In genomic region chrX:6254058-6254457, GRCm38 (mm10) we compare ENCODE assay signal across 11 mouse cellular contexts.
DNase-seq lines count a peak whose midpoint lies in the region; ATAC-seq and TF ChIP-seq lines count a peak whose summit lies in the region.
"Had no signal": no experiment of that assay in that cellular context is flagged by ENCODE, and none has a peak within 500 bp of the region (broad histone marks: within the 10 kb centered on the region; RNA-seq: fewer than 3 reads in every experiment).

No protein-coding gene starts in this region.

- in situ Hi-C loops in ES-E14 (cut with MboI; ENCODE audit: low sequenced_read_pairs in 2 of 2, unreplicated experiment in 2 of 2): no loop called here

- H3K36me3 ChIP-seq in embryonic facial prominence, embryonic 11.5 days (replicated peaks; ENCODE audit: control insufficient read depth, insufficient read depth, low read depth, low read length): no peaks in the 10 kb centered on the region
- H3K36me3 ChIP-seq in embryonic facial prominence, embryonic 10.5 days (replicated peaks): no peaks in the 10 kb centered on the region
- H3K36me3 ChIP-seq in ES-E14 (ENCODE audit: control insufficient read depth, insufficient read depth, low read length, poor library complexity, severe bottlenecking): no peaks in the 10 kb centered on the region
- H3K36me3 ChIP-seq in liver, embryonic 12.5 days: no peaks in the 10 kb centered on the region
- H3K36me3 ChIP-seq: liver, embryonic 15.5 days; neural tube, embryonic 13.5 days; stomach, embryonic 15.5 days had no signal

- no peaks in the 10 kb centered on the region for H3K4me1 ChIP-seq in embryonic facial prominence, embryonic 11.5 days (ENCODE audit: control insufficient read depth, insufficient read depth, low read length)
- no peaks in the 10 kb centered on the region for H3K4me1 ChIP-seq in embryonic facial prominence, embryonic 10.5 days
- no peaks in the 10 kb centered on the region for H3K4me1 ChIP-seq in ES-E14 (ENCODE audit: control insufficient read depth in 2 of 2, insufficient read depth in 2 of 2, low read length in 2 of 2, poor library complexity in 1 of 2)
- no peaks in the 10 kb centered on the region for H3K4me1 ChIP-seq in liver, embryonic 12.5 days
- H3K4me1 ChIP-seq: liver, embryonic 15.5 days; neural tube, embryonic 13.5 days; stomach, embryonic 15.5 days had no signal

- H3K9ac ChIP-seq in embryonic facial prominence, embryonic 11.5 days (replicated peaks; ENCODE audit: low read length): no peak overlapping the region
- no peak overlapping the region for H3K9ac ChIP-seq in ES-E14 (ENCODE audit: insufficient read depth, low read depth, low read length, poor library complexity, severe bottlenecking)
- no peak overlapping the region for H3K9ac ChIP-seq in liver, embryonic 12.5 days
- H3K9ac ChIP-seq: liver, embryonic 15.5 days; neural tube, embryonic 13.5 days; stomach, embryonic 15.5 days had no signal

- no peaks in the 10 kb centered on the region for H3K27me3 ChIP-seq in embryonic facial prominence, embryonic 11.5 days (ENCODE audit: control insufficient read depth, insufficient read depth, low read length)
- no peaks in the 10 kb centered on the region for H3K27me3 ChIP-seq in embryonic facial prominence, embryonic 10.5 days (replicated peaks; ENCODE audit: low read depth, poor library complexity, severe bottlenecking)
- H3K27me3 ChIP-seq in liver, embryonic 12.5 days (replicated peaks): no peaks in the 10 kb centered on the region
- H3K27me3 ChIP-seq: liver, embryonic 15.5 days; neural tube, embryonic 13.5 days; stomach, embryonic 15.5 days had no signal

- TF ChIP-seq CTCF in layer of hippocampus, adult 2 months (conservative IDR thresholded peaks at IDR 0.05): peak; percentile 77

- no peak overlapping the region for H3K4me2 ChIP-seq in embryonic facial prominence, embryonic 11.5 days (ENCODE audit: low read depth, low read length)
- no peak overlapping the region for H3K4me2 ChIP-seq in liver, embryonic 12.5 days
- H3K4me2 ChIP-seq: liver, embryonic 15.5 days; neural tube, embryonic 13.5 days; stomach, embryonic 15.5 days had no signal

- H3K4me3 ChIP-seq in embryonic facial prominence, embryonic 11.5 days (ENCODE audit: low read depth, low read length): no peak overlapping the region
- no peak overlapping the region for H3K4me3 ChIP-seq in embryonic facial prominence, embryonic 10.5 days
- H3K4me3 ChIP-seq in layer of hippocampus, adult 2 months: no peak overlapping the region
- H3K4me3 ChIP-seq in ES-E14 (ENCODE audit: insufficient read depth in 1 of 2, low read depth in 1 of 2, low read length in 2 of 2, poor library complexity in 1 of 2, severe bottlenecking in 1 of 2): no peak overlapping the region
- H3K4me3 ChIP-seq in liver, embryonic 12.5 days: no peak overlapping the region
- H3K4me3 ChIP-seq: liver, embryonic 15.5 days; neural tube, embryonic 13.5 days; stomach, embryonic 15.5 days had no signal

- peak; percentile 20 for DNase-seq in embryonic facial prominence, embryonic 11.5 days (ENCODE audit: low spot score)
- DNase-seq in embryonic facial prominence, embryonic 10.5 days (ENCODE audit: low spot score): no peak
- DNase-seq in layer of hippocampus, adult 2 months (ENCODE audit: low spot score in 2 of 2): peak in 1 of 2 experiments; percentile 6
- no peak for DNase-seq in layer of hippocampus, postnatal 36 days
- peak; percentile 11 for DNase-seq in ES-E14 (ENCODE audit: low read depth, low spot score)
- DNase-seq in embryo, embryonic 11.5 days (ENCODE audit: low read depth, low spot score): peak; percentile 1
- DNase-seq in testis, postnatal 14 days (ENCODE audit: low spot score): no peak

- no peak for ATAC-seq in embryonic facial prominence, embryonic 11.5 days (replicated peaks; ENCODE audit: insufficient number of reproducible peaks, low FRiP score, low TSS enrichment, low read depth)
- ATAC-seq in liver, embryonic 12.5 days: no peak

- no peak overlapping the region for H3K27ac ChIP-seq in embryonic facial prominence, embryonic 11.5 days (replicated peaks; ENCODE audit: low read depth, low read length)
- no peak overlapping the region for H3K27ac ChIP-seq in embryonic facial prominence, embryonic 10.5 days (replicated peaks)
- no peak overlapping the region for H3K27ac ChIP-seq in layer of hippocampus, adult 2 months
- H3K27ac ChIP-seq in ES-E14 (ENCODE audit: insufficient read depth, low read depth, low read length, poor library complexity, severe bottlenecking): no peak overlapping the region
- H3K27ac ChIP-seq in liver, embryonic 12.5 days: no peak overlapping the region
- H3K27ac ChIP-seq: liver, embryonic 15.5 days; neural tube, embryonic 13.5 days; stomach, embryonic 15.5 days had no signal

- no peaks in the 10 kb centered on the region for H3K9me3 ChIP-seq in embryonic facial prominence, embryonic 11.5 days (replicated peaks; ENCODE audit: control insufficient read depth, low read length)
- no peaks in the 10 kb centered on the region for H3K9me3 ChIP-seq in embryonic facial prominence, embryonic 10.5 days
- no peaks in the 10 kb centered on the region for H3K9me3 ChIP-seq in ES-E14 (ENCODE audit: control insufficient read depth, insufficient read depth, low read depth, low read length)
- H3K9me3 ChIP-seq in liver, embryonic 12.5 days (replicated peaks): no peaks in the 10 kb centered on the region
- H3K9me3 ChIP-seq: liver, embryonic 15.5 days; neural tube, embryonic 13.5 days; stomach, embryonic 15.5 days had no signal

TF ChIP-seq in ES-E14, 5 proteins besides CTCF, POLR2A, EP300 and RAD21:
- TF ChIP-seq HCFC1 (IDR thresholded peaks at IDR 0.05; ENCODE audit: borderline replicate concordance, insufficient read depth, low read length) (no peak), MAFK (IDR thresholded peaks at IDR 0.05; ENCODE audit: insufficient read depth, low read depth, low read length) (no peak), ZC3H11A (IDR thresholded peaks at IDR 0.05; ENCODE audit: borderline replicate concordance, low read depth, low read length) (no peak), CHD2 (IDR thresholded peaks at IDR 0.05; ENCODE audit: low read depth, low read length) (no peak), ZNF384 (IDR thresholded peaks at IDR 0.05; ENCODE audit: low read depth, low read length) (no peak)

Comparison
In these comparisons a context has a peak if more than half of its experiments do, and no peak if none do; other contexts are left out.
1. DNase-seq: peak in embryonic facial prominence, embryonic 11.5 days (single experiment), ES-E14 (single experiment) and embryo, embryonic 11.5 days (single experiment); none in embryonic facial prominence, embryonic 10.5 days (single experiment), layer of hippocampus, postnatal 36 days (0 of 2) and testis, postnatal 14 days (single experiment).